Mouse (Mus musculus) central nervous system, embryonic 18 days (tissue): Measurements from ENCODE around the gene Map2k7. TPM values are rescaled to one million over a fixed set of nuclear protein-coding genes. Genes with fewer than 3 reads are reported as not detected.

ENCODE experiments used
- polyA plus RNA-seq: library from polyadenylated mRNA; depleted of rRNA; stranded (reverse); fragments of >200 nt; gene quantifications from 2 replicates; pipeline ENCODE4 v1.2.3, GENCODE M21; 2012; rRNA removed

The Map2k7 gene
- polyA plus RNA-seq, result 45.0 and 47.8 TPM in 2 replicates

DNA sequence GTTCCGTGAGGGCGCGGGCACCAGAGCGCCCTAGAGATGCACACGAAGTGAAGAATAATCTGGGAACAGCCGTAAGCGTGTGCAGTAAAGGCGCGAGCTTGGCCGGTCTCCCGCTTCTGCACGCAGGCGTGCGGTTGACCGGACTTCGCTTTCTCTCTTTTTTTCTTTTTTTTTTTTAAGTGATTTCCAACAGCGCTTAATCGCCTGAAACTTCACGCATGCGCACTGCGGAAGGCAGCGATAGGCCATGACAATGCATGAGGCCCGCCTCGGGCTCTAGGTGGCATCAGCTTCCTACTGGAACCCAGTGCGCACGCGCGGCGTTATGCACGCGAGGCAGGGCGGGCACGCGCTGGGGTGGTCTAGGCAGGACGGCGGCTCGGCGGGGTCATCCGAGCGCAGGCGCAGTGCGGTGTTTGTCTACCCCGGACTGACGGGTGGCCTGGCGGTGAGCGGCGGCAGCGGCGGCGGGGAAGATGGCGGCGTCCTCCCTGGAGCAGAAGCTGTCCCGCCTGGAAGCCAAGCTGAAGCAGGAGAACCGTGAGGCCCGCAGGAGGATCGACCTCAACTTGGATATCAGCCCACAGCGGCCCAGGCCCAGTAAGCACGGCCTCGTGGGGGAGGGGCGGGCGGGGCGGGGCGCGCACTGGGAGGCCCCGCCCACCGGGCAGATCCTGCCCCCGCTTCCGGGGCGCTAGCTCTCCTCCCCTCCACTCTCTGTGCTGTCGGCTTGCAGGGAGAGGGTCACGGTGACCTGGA lies at the start of gene Map2k7, which contains the start of gene Gm49320:
Gene Map2k7, plus strand, starts transcription at position 307 of the 759 bp plus-strand sequence.
Gene Gm49320, plus strand, starts transcription at position 432 of the 759 bp plus-strand sequence.

DNA sequence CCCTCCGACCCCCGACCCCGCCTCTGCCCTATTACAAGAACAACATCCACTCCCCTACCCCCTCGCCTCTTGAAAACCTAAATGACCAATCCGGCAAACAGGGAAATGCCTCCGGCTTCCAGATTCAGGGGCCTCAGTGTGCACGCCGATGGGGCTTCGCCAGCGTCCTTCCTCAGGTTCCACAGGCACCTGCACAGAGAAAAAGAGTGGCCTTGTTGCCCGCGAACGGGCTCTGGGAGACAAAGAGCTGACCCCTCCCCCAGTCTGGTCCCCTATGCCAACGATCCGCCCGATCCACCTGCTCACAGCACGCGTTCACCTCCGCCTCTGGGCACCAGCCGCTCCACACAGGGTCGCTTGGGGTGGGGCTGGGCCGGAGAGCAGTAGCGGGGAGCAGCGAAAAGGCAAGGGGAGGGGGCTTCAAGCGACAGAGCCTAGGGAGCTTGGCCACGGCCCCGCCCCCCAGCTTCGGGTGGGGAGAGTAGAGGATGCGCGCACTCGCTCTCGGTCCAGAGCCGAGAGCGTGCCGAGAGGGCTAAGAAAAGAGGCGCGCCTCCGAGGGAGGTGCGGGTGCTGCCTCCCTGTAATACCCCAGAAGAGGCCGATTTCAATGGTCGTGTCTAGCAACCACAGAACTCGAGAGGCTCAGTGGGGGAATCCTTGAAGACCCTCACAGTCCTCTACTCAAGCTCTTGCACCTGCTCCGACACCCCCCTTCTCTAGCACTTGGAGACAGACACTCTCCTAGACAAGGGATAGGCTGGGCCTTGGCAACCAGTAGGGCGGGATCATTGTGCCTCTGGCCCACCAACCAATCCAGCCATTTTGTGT lies 21.5 kb upstream of the Map2k7 start, which contains the start of gene Prr36:
Gene Prr36, minus strand, starts transcription at position 669 of the 831 bp plus-strand sequence.

DNA sequence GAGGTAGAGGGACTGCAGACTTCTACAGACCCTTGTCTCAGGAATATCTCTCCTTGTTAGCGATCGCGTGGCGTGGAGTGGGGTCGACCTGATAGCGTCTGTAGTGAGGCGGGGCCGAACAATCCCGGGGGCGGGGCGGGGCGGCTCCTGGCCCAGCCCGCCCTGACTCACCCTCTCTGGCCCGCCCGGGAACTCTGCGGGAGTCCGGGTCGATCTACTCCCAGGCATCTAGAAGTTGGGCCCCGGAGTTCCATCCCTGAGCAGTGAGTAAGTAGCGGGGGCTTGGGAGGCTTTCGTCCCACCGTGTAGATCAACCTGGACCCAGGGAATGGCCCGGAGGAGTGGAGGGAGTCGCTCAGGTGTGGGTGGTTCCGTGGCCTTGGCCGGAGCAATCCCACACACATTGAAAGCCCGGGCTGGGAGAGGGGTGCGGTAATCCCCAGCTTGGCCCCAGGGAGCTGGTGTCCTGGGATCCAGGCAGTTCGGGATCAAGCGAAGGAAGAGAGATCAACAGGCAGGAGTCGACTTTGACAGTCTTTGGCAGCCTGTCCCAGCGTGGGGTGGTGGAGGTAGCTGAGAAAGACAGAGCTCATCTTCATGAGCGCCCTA lies 11.7 kb upstream of the Map2k7 start, which contains the start of gene Lrrc8e:
Gene Lrrc8e, plus strand, starts transcription at position 89 of the 609 bp plus-strand sequence.

DNA sequence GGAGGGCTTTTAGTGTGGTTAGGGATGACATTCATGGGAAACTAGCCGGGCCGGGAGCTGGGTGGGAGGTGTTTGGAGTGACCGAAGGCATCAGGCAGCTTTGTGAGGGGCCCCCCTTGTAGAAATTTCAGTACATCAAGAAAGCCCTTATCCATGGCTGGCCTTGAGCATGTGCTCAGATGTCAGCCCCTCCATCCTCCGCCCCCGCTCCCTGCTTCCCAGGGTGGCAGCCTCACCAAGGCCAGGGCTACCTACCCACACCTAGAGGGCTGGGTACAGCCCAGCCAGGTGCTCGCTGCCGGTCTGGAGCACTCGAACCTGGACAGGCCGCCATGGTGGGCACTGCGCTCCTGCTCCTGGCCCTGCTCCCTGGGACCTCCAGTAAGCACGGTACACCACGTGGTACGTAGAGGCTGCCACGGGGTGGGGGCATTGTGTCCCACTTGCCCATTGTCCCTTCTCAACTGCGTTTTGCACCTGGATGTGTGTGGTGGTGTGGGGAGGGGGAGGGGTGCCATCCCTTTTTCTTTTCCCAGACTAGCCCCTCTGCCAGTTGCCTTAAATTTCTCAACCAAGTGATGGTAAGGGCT lies 9.5 kb downstream of the Map2k7 start, which contains the start of gene Tgfbr3l:
Gene Tgfbr3l, plus strand, starts transcription at position 264 of the 590 bp plus-strand sequence.

DNA sequence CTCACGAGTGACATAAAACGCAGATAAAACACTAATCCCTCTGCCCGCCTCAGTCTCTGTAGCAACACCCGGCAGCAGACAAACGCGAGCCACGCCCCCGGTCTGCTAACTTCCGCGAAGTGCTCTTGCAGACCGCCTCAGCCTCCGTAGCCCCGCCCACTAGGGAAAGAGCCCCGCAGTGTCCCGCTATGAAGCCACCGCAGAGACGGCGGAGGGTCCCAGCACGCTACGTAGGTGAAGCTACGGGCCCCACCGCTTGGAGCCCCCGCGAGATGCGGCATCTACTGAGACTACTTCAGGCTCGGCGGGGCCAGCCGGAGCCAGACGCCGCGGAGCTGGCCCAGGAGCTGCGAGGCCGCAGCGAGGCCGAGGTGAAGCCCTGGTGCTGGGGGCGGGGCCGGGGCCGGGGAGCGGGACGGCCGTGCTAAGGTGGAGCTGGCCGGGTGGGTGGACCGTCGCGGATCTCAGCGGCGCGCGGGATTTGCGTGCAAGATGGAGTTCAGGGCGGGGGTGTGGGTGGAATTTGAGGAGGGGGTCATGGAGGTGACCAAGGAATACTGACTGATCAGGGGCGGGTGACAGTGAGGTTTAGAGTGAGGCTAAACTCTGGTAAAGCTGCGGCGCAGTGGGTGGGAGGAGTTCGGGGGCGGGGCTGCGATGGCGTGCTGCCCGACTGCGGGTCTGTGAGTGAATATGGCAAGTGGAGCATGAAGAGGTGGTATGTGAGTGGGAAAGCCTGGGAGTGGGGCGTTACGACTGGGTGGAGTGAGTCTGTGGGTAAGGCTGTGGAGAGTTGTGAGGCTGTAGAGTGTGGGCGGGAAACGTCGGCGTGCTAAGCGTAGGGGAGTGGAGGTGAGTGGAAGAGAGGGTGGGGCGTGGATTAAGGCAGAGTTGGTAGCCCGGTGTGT lies 14.6 kb downstream of the Map2k7 start, which contains the start of gene Snapc2:
Gene Snapc2, plus strand, starts transcription at position 147 of the 908 bp plus-strand sequence.

DNA sequence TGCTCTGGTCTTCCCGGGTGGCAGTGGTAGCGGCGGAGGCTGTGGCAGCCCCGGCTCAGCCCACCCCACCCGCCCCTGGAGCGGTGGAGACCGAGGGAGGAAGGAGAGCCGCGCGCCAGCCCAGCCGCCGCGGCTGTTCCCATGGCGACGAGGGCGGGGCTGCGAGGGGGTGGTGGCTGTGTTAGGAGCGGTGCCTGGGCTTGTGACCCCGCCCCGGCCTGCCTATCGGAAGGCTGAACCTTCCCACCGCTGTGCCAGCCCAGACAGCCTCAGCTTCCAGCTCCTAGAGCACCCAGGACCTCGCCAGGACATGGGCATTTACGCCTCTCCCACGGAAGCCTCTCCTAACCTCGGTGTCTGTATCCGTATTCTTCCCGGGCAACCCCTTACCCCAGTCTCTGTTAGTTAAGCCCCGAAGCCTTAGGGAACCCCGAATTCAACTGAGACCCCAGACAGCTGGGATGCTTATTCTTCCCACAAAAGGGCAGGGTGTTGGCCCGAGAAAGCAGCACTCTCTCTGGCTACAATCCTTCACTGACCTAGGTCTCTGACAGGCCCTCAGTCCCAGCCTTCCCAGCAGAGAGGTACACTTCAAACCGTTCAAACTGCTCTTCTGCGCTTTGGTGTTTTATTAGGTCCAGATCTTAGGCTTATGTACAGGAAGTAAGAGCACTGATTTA lies 20.7 kb downstream of the Map2k7 start, which contains the start of gene Ctxn1:
Gene Ctxn1, minus strand, starts transcription at position 150 of the 680 bp plus-strand sequence.

DNA sequence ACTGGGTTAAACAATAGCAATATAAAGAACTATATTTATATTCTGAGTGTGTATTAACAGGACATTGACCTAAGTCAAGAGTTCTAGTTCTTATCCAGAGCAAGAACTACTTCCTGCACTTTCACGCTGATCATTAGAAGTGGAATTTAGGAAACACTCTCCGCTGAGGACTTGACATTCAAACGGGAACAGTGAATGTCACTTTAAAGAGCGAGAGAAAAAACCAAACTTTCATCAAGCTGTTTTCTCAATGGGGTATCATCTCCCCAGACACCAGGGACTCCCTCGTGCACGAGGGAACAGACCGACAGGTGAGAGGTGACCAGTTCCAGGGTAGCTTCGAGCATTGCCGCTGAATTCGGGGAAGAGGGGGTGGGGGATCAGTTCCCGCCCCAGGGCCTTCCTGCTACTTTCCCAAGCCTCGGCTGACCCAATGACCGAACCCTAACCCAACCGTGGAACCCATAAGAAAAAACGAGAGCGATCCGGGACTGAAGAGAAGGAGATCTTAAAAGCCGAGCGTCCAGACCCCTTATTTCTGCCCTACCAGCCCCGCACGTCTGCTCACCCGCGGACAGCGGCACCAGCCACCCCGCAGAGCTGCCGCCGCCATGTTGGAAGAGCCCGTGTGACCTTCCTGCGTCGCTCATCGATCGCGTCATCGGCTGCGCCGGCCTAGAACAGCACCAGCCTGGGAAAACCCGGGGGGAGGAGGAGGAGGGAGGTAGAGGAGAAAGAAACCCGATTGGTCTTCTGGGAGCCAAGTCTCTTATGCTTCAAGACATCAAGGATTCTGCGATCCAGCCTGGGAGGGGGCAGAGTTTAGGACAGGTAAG lies 37.0 kb downstream of the Map2k7 start, which contains the start of gene Timm44:
Gene Timm44, minus strand, starts transcription at position 639 of the 836 bp plus-strand sequence.

Other genes with a start within 250 kb of the Map2k7 start
- gene Cd209f, start 132.9 kb upstream of the Map2k7 start, polyA plus RNA-seq, result 0.09 and 0.13 TPM in 2 replicates
- gene Cd209g, start 104.6 kb upstream of the Map2k7 start, polyA plus RNA-seq, result not detected in 2 replicates
- gene Evi5l, start 72.2 kb upstream of the Map2k7 start, polyA plus RNA-seq, result 90.6 and 100 TPM in 2 replicates
- gene Prr36, start 21.3 kb upstream of the Map2k7 start, polyA plus RNA-seq, result 27.0 and 36.3 TPM in 2 replicates
- 0.05 TPM in 1 of 2 replicates, not detected in the other for gene Lrrc8e, start 11.9 kb upstream of the Map2k7 start, polyA plus RNA-seq
- 2.6 and 2.8 TPM in 2 replicates for gene Gm49320, start 125 bp downstream of the Map2k7 start, polyA plus RNA-seq
- gene Tgfbr3l, start 9.5 kb downstream of the Map2k7 start, polyA plus RNA-seq, result 20.2 and 20.8 TPM in 2 replicates
- gene Snapc2, start 14.3 kb downstream of the Map2k7 start, polyA plus RNA-seq, result 63.3 and 64.1 TPM in 2 replicates
- 411 and 502 TPM in 2 replicates for gene Ctxn1, start 20.5 kb downstream of the Map2k7 start, polyA plus RNA-seq
- 85.2 and 87.1 TPM in 2 replicates for gene Timm44, start 37.2 kb downstream of the Map2k7 start, polyA plus RNA-seq
- 13.8 and 14.7 TPM in 2 replicates for gene Ccl25, start 86.5 kb downstream of the Map2k7 start, polyA plus RNA-seq
- gene Elavl1, start 86.7 kb downstream of the Map2k7 start, polyA plus RNA-seq, result 40.4 and 40.9 TPM in 2 replicates